Mouse (Mus musculus): ENCODE data around the gene Isy1. TPM values are rescaled to one million over a fixed set of nuclear protein-coding genes. Genes with fewer than 3 reads are reported as not detected.

Isy1 gene
- total RNA-seq, 2 experiments from 2014 or later = 85.1 to 228 TPM

GRCm38 (mm10) chr6:87807735-87808440, 30.7 kb downstream of the Isy1 start:
- no peak for ATAC-seq (replicated peaks; ENCODE audit: low FRiP score, low TSS enrichment, poor library complexity, severe bottlenecking)

GRCm38 (mm10) chr6:87806857-87807256, 31.7 kb downstream of the Isy1 start:
- no peak for ATAC-seq (replicated peaks; ENCODE audit: low FRiP score, low TSS enrichment, poor library complexity, severe bottlenecking)

GRCm38 (mm10) chr6:87806028-87806427, 32.6 kb downstream of the Isy1 start:
- no peak for ATAC-seq (replicated peaks; ENCODE audit: low FRiP score, low TSS enrichment, poor library complexity, severe bottlenecking)

GRCm38 (mm10) chr6:87805448-87805847, 33.1 kb downstream of the Isy1 start:
- no peak for ATAC-seq (replicated peaks; ENCODE audit: low FRiP score, low TSS enrichment, poor library complexity, severe bottlenecking)

GRCm38 (mm10) chr6:87804886-87805285, 33.7 kb downstream of the Isy1 start:
- ATAC-seq (replicated peaks; ENCODE audit: low FRiP score, low TSS enrichment, poor library complexity, severe bottlenecking) = no peak

- no peak for ATAC-seq (replicated peaks; ENCODE audit: low FRiP score, low TSS enrichment, poor library complexity, severe bottlenecking)
Measured at GRCm38 (mm10) chr6:87804036-87804435, 34.6 kb downstream of the Isy1 start.

GRCm38 (mm10) chr6:87802462-87802861, 36.1 kb downstream of the Isy1 start:
- ATAC-seq (replicated peaks; ENCODE audit: low FRiP score, low TSS enrichment, poor library complexity, severe bottlenecking) = no peak

- ATAC-seq (replicated peaks; ENCODE audit: low FRiP score, low TSS enrichment, poor library complexity, severe bottlenecking) = peak; percentile 78
Measured at GRCm38 (mm10) chr6:87799576-87799975, 39.0 kb downstream of the Isy1 start.

GRCm38 (mm10) chr6:87797321-87797720, 41.3 kb downstream of the Isy1 start:
- no peak for ATAC-seq (replicated peaks; ENCODE audit: low FRiP score, low TSS enrichment, poor library complexity, severe bottlenecking)

GRCm38 (mm10) chr6:87796251-87796880, 42.2 kb downstream of the Isy1 start:
- peak; percentile 53 for ATAC-seq (replicated peaks; ENCODE audit: low FRiP score, low TSS enrichment, poor library complexity, severe bottlenecking)

GRCm38 (mm10) chr6:87795385-87796150, 43.0 kb downstream of the Isy1 start:
- no peak for ATAC-seq (replicated peaks; ENCODE audit: low FRiP score, low TSS enrichment, poor library complexity, severe bottlenecking)

- no peak for ATAC-seq (replicated peaks; ENCODE audit: low FRiP score, low TSS enrichment, poor library complexity, severe bottlenecking)
Measured at GRCm38 (mm10) chr6:87793821-87794510, 44.6 kb downstream of the Isy1 start.

- no peak for ATAC-seq (replicated peaks; ENCODE audit: low FRiP score, low TSS enrichment, poor library complexity, severe bottlenecking)
Measured at GRCm38 (mm10) chr6:87791826-87792225, 46.8 kb downstream of the Isy1 start.

- ATAC-seq (replicated peaks; ENCODE audit: low FRiP score, low TSS enrichment, poor library complexity, severe bottlenecking) = peak; percentile 86
Measured at GRCm38 (mm10) chr6:87790779-87791480, 47.7 kb downstream of the Isy1 start.

GRCm38 (mm10) chr6:87789791-87790190, 48.8 kb downstream of the Isy1 start:
- ATAC-seq (replicated peaks; ENCODE audit: low FRiP score, low TSS enrichment, poor library complexity, severe bottlenecking) = no peak

- ATAC-seq (replicated peaks; ENCODE audit: low FRiP score, low TSS enrichment, poor library complexity, severe bottlenecking) = peak; percentile 27; the same call in 1 of the 2 replicates
Measured at GRCm38 (mm10) chr6:87788896-87789587, 49.6 kb downstream of the Isy1 start.

GRCm38 (mm10) chr6:87788266-87788895, 50.2 kb downstream of the Isy1 start:
- no peak for ATAC-seq (replicated peaks; ENCODE audit: low FRiP score, low TSS enrichment, poor library complexity, severe bottlenecking)

Measured in megakaryocyte-erythroid progenitor cell, adult 5-6 weeks (primary cell).